Mouse (Mus musculus) midbrain, embryonic 13.5 days (tissue): ENCODE data around the gene Nbea. TPM values are rescaled to one million over a fixed set of nuclear protein-coding genes. Genes with fewer than 3 reads are reported as not detected.
A peak's percentile ranks its signal among the peaks of the same experiment; 100 is the strongest.

Experiments used
- ATAC-seq: fragments of 200-750 bp; cut with Nextera tagmentation; 2 replicates; pipeline ENCODE4 v1.8.0; 2017; ENCODE audit warnings: mild to moderate bottlenecking, moderate TSS enrichment, moderate library complexity
- H3K27ac ChIP-seq: fragments of 300-500 bp; sonication (generic); 2 replicates; pipeline ENCODE4 v1.5.1; 2015; ENCODE audit warnings: inconsistent platforms, mild to moderate bottlenecking, moderate library complexity
- H3K27me3 ChIP-seq: fragments of 300-500 bp; sonication (generic); 2 replicates; pipeline ENCODE4 v1.6.1; 2015; ENCODE audit warnings: mild to moderate bottlenecking, inconsistent platforms
- H3K36me3 ChIP-seq: fragments of 300-500 bp; sonication (generic); 2 replicates; pipeline ENCODE4 v1.6.1; 2015; ENCODE audit warnings: mild to moderate bottlenecking, inconsistent platforms
- H3K4me1 ChIP-seq: fragments of 300-500 bp; sonication (generic); replicated peaks from 2 replicates; pipeline ENCODE4 v1.6.1; 2015; ENCODE audit warnings: inconsistent platforms
- H3K4me2 ChIP-seq: fragments of 300-500 bp; sonication (generic); replicated peaks from 2 replicates; pipeline ENCODE4 v1.6.1; 2015; ENCODE audit warnings: moderate library complexity, mild to moderate bottlenecking, inconsistent platforms
- H3K4me3 ChIP-seq: fragments of 300-500 bp; sonication (generic); replicated peaks from 2 replicates; pipeline ENCODE4 v1.5.1; 2015; ENCODE audit warnings: mild to moderate bottlenecking, inconsistent platforms
- H3K9ac ChIP-seq: fragments of 300-500 bp; sonication (generic); replicated peaks from 2 replicates; pipeline ENCODE4 v1.6.1; 2015; ENCODE audit warnings: mild to moderate bottlenecking, inconsistent platforms
- H3K9me3 ChIP-seq: fragments of 300-500 bp; sonication (generic); 2 replicates; pipeline ENCODE4 v1.6.1; 2016; ENCODE audit warnings: mild to moderate bottlenecking, inconsistent platforms
- WGBS: fragments of 180-500 bp; shearing (Covaris S2); methylation state at CpG from one replicate; pipeline ENCODE4 v1.1.7; 2015; 5-methylcytosine and 5-hydroxymethylcytosine counted together
- polyA plus RNA-seq: library from polyadenylated mRNA; unstranded; fragments of >200 nt; fragmentation: Nextera tagmentation; extraction: Ambion mirVana; gene quantifications from 2 replicates; pipeline ENCODE4 v1.2.1, GENCODE M21; 2015

Gene Nbea
- polyA plus RNA-seq, 1 experiment from 2014 or later: 53.0 TPM

GRCm38 (mm10) chr3:55755805-55756601, 427.5 kb downstream of the Nbea start:
- WGBS: 8% methylated on average over 11 of the region's 11 CpGs
- H3K4me2 ChIP-seq: peak overlapping the region; percentile 31
- no peaks in the 10 kb centered on the region for H3K36me3 ChIP-seq
- peak overlapping the region; percentile 88 for H3K27ac ChIP-seq
- no peak overlapping the region for H3K4me3 ChIP-seq
- H3K27me3 ChIP-seq: no peaks in the 10 kb centered on the region
- no peaks in the 10 kb centered on the region for H3K9me3 ChIP-seq
- peaks cover 61% of the 10 kb centered on the region for H3K4me1 ChIP-seq
- ATAC-seq: peak; percentile 91
- peak overlapping the region; percentile 21; the same call in 1 of the 2 replicates for H3K9ac ChIP-seq

- WGBS: 19% methylated on average over 6 of the region's 6 CpGs
- H3K4me2 ChIP-seq: 0 out of 2 replicates have a peak overlapping the region, but pooled peaks have one; percentile 5
- 0 out of 2 replicates have a peak, but pooled peaks have one; percentile 9 for ATAC-seq
- no peaks in the 10 kb centered on the region for H3K9me3 ChIP-seq
- H3K4me1 ChIP-seq: peaks cover 70% of the 10 kb centered on the region
- peak overlapping the region; percentile 88 for H3K27ac ChIP-seq
- no peak overlapping the region for H3K9ac ChIP-seq
- H3K4me3 ChIP-seq: no peak overlapping the region
- no peaks in the 10 kb centered on the region for H3K27me3 ChIP-seq
- no peaks in the 10 kb centered on the region for H3K36me3 ChIP-seq
Measured at GRCm38 (mm10) chr3:55754981-55755608, 428.4 kb downstream of the Nbea start.

- ATAC-seq: no peak
- Histone ChIP-seq H3K9ac (no peak overlapping the region), H3K27ac (peak overlapping the region; percentile 88), H3K36me3 (no peaks in the 10 kb centered on the region), H3K27me3 (no peaks in the 10 kb centered on the region), H3K9me3 (no peaks in the 10 kb centered on the region), H3K4me2 (no peak overlapping the region), H3K4me3 (no peak overlapping the region), H3K4me1 (peaks cover 73% of the 10 kb centered on the region)
- 68% methylated on average over 6 of the region's 6 CpGs for WGBS
Measured at GRCm38 (mm10) chr3:55753872-55754271, 429.6 kb downstream of the Nbea start.

- Histone ChIP-seq H3K4me1 (peaks cover 72% of the 10 kb centered on the region), H3K36me3 (no peaks in the 10 kb centered on the region), H3K4me2 (no peak overlapping the region), H3K4me3 (no peak overlapping the region), H3K9ac (no peak overlapping the region), H3K9me3 (no peaks in the 10 kb centered on the region), H3K27me3 (no peaks in the 10 kb centered on the region), H3K27ac (no peak overlapping the region)
- no peak for ATAC-seq
- 82% methylated on average over 4 of the region's 4 CpGs for WGBS
Measured at GRCm38 (mm10) chr3:55752558-55752957, 430.9 kb downstream of the Nbea start.

- H3K4me3 ChIP-seq: no peak overlapping the region
- no peaks in the 10 kb centered on the region for H3K36me3 ChIP-seq
- no peak for ATAC-seq
- peak overlapping the region; percentile 88 for H3K27ac ChIP-seq
- H3K4me2 ChIP-seq: no peak overlapping the region
- H3K9me3 ChIP-seq: no peaks in the 10 kb centered on the region
- peak overlapping the region; percentile 24; the same call in 1 of the 2 replicates for H3K9ac ChIP-seq
- H3K27me3 ChIP-seq: no peaks in the 10 kb centered on the region
- peaks cover 61% of the 10 kb centered on the region for H3K4me1 ChIP-seq
- 34% methylated on average over 5 of the region's 5 CpGs for WGBS
Measured at GRCm38 (mm10) chr3:55751363-55751762, 432.1 kb downstream of the Nbea start.

- Histone ChIP-seq H3K36me3 (no peaks in the 10 kb centered on the region), H3K27me3 (no peaks in the 10 kb centered on the region), H3K4me1 (peaks cover 53% of the 10 kb centered on the region), H3K4me3 (no peak overlapping the region), H3K27ac (peak overlapping the region; percentile 88), H3K9ac (no peak overlapping the region), H3K4me2 (no peak overlapping the region), H3K9me3 (no peaks in the 10 kb centered on the region)
- ATAC-seq: peak; percentile 64
- 45% methylated on average over 11 of the region's 11 CpGs for WGBS
Measured at GRCm38 (mm10) chr3:55750445-55751065, 432.9 kb downstream of the Nbea start.

GRCm38 (mm10) chr3:55743885-55744284, 439.6 kb downstream of the Nbea start:
- Histone ChIP-seq H3K4me1 (peaks cover 54% of the 10 kb centered on the region), H3K27ac (peak overlapping the region; percentile 91), H3K9ac (no peak overlapping the region), H3K4me3 (no peak overlapping the region), H3K36me3 (no peaks in the 10 kb centered on the region), H3K4me2 (no peak overlapping the region), H3K9me3 (no peaks in the 10 kb centered on the region), H3K27me3 (no peaks in the 10 kb centered on the region)
- 84% methylated on average over 5 of the region's 5 CpGs for WGBS
- no peak for ATAC-seq

- no peaks in the 10 kb centered on the region for H3K9me3 ChIP-seq
- H3K4me2 ChIP-seq: peak overlapping the region; percentile 20
- H3K4me3 ChIP-seq: no peak overlapping the region
- H3K27me3 ChIP-seq: no peaks in the 10 kb centered on the region
- H3K27ac ChIP-seq: peak overlapping the region; percentile 91
- H3K4me1 ChIP-seq: peaks cover 47% of the 10 kb centered on the region
- no peaks in the 10 kb centered on the region for H3K36me3 ChIP-seq
- WGBS: 27% methylated on average over 4 of the region's 4 CpGs
- no peak overlapping the region for H3K9ac ChIP-seq
- peak; percentile 68 for ATAC-seq
Measured at GRCm38 (mm10) chr3:55742654-55743053, 440.8 kb downstream of the Nbea start.

- WGBS: 51% methylated on average over 5 of the region's 5 CpGs
Measured at GRCm38 (mm10) chr3:55742218-55742617, 441.3 kb downstream of the Nbea start.

GRCm38 (mm10) chr3:55741428-55741827, 442.1 kb downstream of the Nbea start:
- H3K9me3 ChIP-seq: no peaks in the 10 kb centered on the region
- peaks cover 45% of the 10 kb centered on the region for H3K4me1 ChIP-seq
- H3K4me3 ChIP-seq: no peak overlapping the region
- peak overlapping the region; percentile 91 for H3K27ac ChIP-seq
- peak; percentile 87 for ATAC-seq
- no peak overlapping the region for H3K9ac ChIP-seq
- H3K27me3 ChIP-seq: no peaks in the 10 kb centered on the region
- no peaks in the 10 kb centered on the region for H3K36me3 ChIP-seq
- H3K4me2 ChIP-seq: peak overlapping the region; percentile 28
- 11% methylated on average over 6 of the region's 6 CpGs for WGBS

More at GRCm38 (mm10) chr3:55742218-55742617, 441.3 kb downstream of the Nbea start:
- H3K9me3 ChIP-seq: no peaks in the 10 kb centered on the region
- H3K9ac ChIP-seq: no peak overlapping the region
- H3K4me3 ChIP-seq: no peak overlapping the region
- peak; percentile 31; the same call in 1 of the 2 replicates for ATAC-seq
- no peaks in the 10 kb centered on the region for H3K27me3 ChIP-seq
- H3K27ac ChIP-seq: peak overlapping the region; percentile 91
- H3K4me2 ChIP-seq: peak overlapping the region; percentile 20
- H3K36me3 ChIP-seq: no peaks in the 10 kb centered on the region
- H3K4me1 ChIP-seq: peaks cover 45% of the 10 kb centered on the region

GRCm38 (mm10) chr3:55733665-55734064, 449.8 kb downstream of the Nbea start:
- no peak overlapping the region for H3K9ac ChIP-seq
- H3K27me3 ChIP-seq: no peaks in the 10 kb centered on the region
- no peaks in the 10 kb centered on the region for H3K36me3 ChIP-seq
- no peak overlapping the region for H3K4me3 ChIP-seq
- peaks cover 14% of the 10 kb centered on the region for H3K4me1 ChIP-seq
- 37% methylated on average over 6 of the region's 6 CpGs for WGBS
- no peak overlapping the region for H3K27ac ChIP-seq
- H3K4me2 ChIP-seq: no peak overlapping the region
- H3K9me3 ChIP-seq: no peaks in the 10 kb centered on the region
- ATAC-seq: no peak

- Histone ChIP-seq H3K27ac (peak overlapping the region; percentile 71), H3K27me3 (no peaks in the 10 kb centered on the region), H3K4me2 (no peak overlapping the region), H3K9ac (peak overlapping the region; percentile 52), H3K4me3 (no peak overlapping the region), H3K36me3 (no peaks in the 10 kb centered on the region), H3K9me3 (no peaks in the 10 kb centered on the region), H3K4me1 (peaks cover 14% of the 10 kb centered on the region)
- 47% methylated on average over 5 of the region's 5 CpGs for WGBS
- ATAC-seq: 0 out of 2 replicates have a peak, but pooled peaks have one; percentile 56
Measured at GRCm38 (mm10) chr3:55730549-55730948, 453.0 kb downstream of the Nbea start.
